Comparison of ENCODE assay signal across 8 mouse cellular contexts in the genomic region with DNA sequence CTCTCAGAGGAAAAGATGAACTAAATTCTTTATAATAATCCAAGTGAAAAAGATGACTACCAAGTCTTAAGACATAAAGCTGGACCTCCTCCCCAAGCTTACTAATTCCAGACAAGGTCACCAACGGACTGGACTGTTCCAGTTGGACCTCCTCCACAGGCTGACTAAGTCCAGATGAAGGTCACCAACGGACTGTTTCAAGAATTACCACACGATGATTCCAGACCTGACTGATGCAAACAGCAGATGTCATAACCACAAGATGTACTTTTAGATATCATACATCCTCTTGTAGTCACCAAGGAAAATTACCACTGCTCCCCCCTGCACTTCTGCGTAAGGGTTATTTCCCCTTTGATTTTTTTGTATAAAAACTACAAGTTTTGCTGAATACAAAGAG.
DNase-seq lines count a peak whose midpoint lies in the region; TF ChIP-seq lines count a peak whose summit lies in the region.
"Not testable (repeated sequence)": the region's sequence is repeated elsewhere in the genome, so short reads cannot be mapped to it uniquely, and the experiment has no call there.

No protein-coding gene starts in this region.

- H3K79me2 ChIP-seq in CH12.LX (replicated peaks; ENCODE audit: control insufficient read depth, extremely low read depth, insufficient read depth, poor library complexity, severe bottlenecking): not testable (repeated sequence)

- not testable (repeated sequence) for H3K27ac ChIP-seq in CH12.LX (ENCODE audit: insufficient read depth, low read depth)

- not testable (repeated sequence) for TF ChIP-seq POLR2A in CH12.LX (IDR thresholded peaks at IDR 0.05; ENCODE audit: low read depth, low read length)

- H3K27me3 ChIP-seq in CH12.LX (replicated peaks): not testable (repeated sequence)

- not testable (repeated sequence) for H3K4me3 ChIP-seq in CH12.LX (replicated peaks in 1 of 3; ENCODE audit: low read depth in 2 of 3, low read length in 2 of 3, poor library complexity in 1 of 3)

- H3K9ac ChIP-seq in CH12.LX (ENCODE audit: insufficient read depth, low read depth): not testable (repeated sequence)

- H3K4me1 ChIP-seq in CH12.LX (ENCODE audit: control insufficient read depth in 1 of 2, insufficient read depth in 2 of 2): not testable (repeated sequence)

- dilution Hi-C loops in CH12.LX (cut with MboI; ENCODE audit: extremely low pct_ligation_motif_present, extremely low pct_unique_long_range_greater_than_20kb, low sequenced_read_pairs): not testable (repeated sequence)

- H3K36me3 ChIP-seq in CH12.LX (replicated peaks in 1 of 2; ENCODE audit: control insufficient read depth in 1 of 2, insufficient read depth in 1 of 2, low read length in 1 of 2): not testable (repeated sequence)

- H3K9me3 ChIP-seq in CH12.LX (replicated peaks; ENCODE audit: low read length): not testable (repeated sequence)

- not testable (repeated sequence) for TF ChIP-seq CTCF in CH12.LX (conservative IDR thresholded peaks at IDR 0.05 in 1 of 2, IDR thresholded peaks at IDR 0.05 in 1 of 2; ENCODE audit: low read depth in 2 of 2, low read length in 2 of 2)

- TF ChIP-seq EP300 in CH12.LX (IDR thresholded peaks at IDR 0.05; ENCODE audit: low read length): not testable (repeated sequence)

- DNase-seq in 416B (ENCODE audit: low read depth) (peak; percentile 94), CH12.LX (ENCODE audit: extremely low read depth) (peak; percentile 16), adipocyte (ENCODE audit: low spot score) (peak; percentile 30)
- peak; percentile 74 for DNase-seq in adrenal gland, adult 2 months
- DNase-seq in adrenal gland, postnatal 10 days: peak; percentile 28
- peak; percentile 13 for DNase-seq in adrenal gland, postnatal 25 days
- peak; percentile 14 for DNase-seq in fibroblast of lung, adult 2 months (ENCODE audit: low read depth)
- peak; percentile 3 for DNase-seq in ovary, adult 18-20 months (ENCODE audit: low spot score)

- not testable (repeated sequence) for TF ChIP-seq RAD21 in CH12.LX (IDR thresholded peaks at IDR 0.05; ENCODE audit: low read depth, low read length)

- in situ Hi-C loops in CH12.LX (cut with MboI; ENCODE audit: low pct_ligation_motif_present, low pct_unique_long_range_greater_than_20kb, low sequenced_read_pairs): not testable (repeated sequence)

- H3K4me2 ChIP-seq in CH12.LX (ENCODE audit: insufficient read depth, low read depth, poor library complexity, severe bottlenecking): not testable (repeated sequence)

Comparison
In these comparisons a context has a peak if more than half of its experiments do, and no peak if none do; other contexts are left out.
1. DNase-seq: peak in every context shown above with its lines; median percentile 94 in 416B; 74 in adrenal gland, adult 2 months; 30 in adipocyte; 28 in adrenal gland, postnatal 10 days; 16 in CH12.LX; 14 in fibroblast of lung, adult 2 months; 13 in adrenal gland, postnatal 25 days; 3 in ovary, adult 18-20 months.